Mouse (Mus musculus): ENCODE results near the gene Myh7b. TPM values are rescaled to one million over a fixed set of nuclear protein-coding genes. Genes with fewer than 3 reads are reported as not detected.

Myh7b gene
- polyA plus RNA-seq, 1 experiment from 2014 or later = 0.54 TPM

DNA sequence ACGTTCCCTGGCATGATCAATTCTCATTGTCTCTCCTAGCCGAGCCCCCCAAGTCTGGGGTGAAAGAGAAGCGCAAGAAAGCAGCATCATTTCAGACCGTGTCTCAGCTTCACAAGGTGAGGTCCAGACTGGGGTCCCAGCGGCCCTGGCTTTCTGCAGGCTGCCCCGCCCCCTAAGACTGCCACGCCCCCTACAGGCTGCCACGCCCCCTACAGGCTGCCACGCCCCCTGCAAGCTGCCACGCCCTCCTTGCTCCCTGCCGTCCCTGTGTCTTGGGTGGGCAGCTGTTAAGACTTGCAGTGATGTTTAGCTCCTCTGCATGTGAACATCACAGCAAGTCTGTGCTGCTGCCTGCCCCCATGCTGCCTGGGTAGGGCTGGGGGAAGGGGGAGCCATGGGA, 11.6 kb downstream of the Myh7b start:
- Histone ChIP-seq H3K27me3 (replicated peaks; ENCODE audit: insufficient read depth, low read length) (0 out of 2 replicates have a peak, but pooled peaks cover 8% of the 10 kb centered on the region), H3K4me1 (ENCODE audit: insufficient read depth, low read depth, low read length) (no peaks in the 10 kb centered on the region), H3K9me3 (ENCODE audit: low read length) (no peaks in the 10 kb centered on the region), H3K9ac (replicated peaks; ENCODE audit: low read depth) (no peak overlapping the region), H3K4me2 (replicated peaks; ENCODE audit: low read depth, low read length) (no peak overlapping the region), H3K36me3 (ENCODE audit: insufficient read depth, low read length) (no peaks in the 10 kb centered on the region), H3K4me3 (ENCODE audit: low read depth, low read length) (no peak overlapping the region), H3K27ac (ENCODE audit: low read length) (no peak overlapping the region)
- TF ChIP-seq EP300 (IDR thresholded peaks at IDR 0.05) (no peak), CTCF (IDR thresholded peaks at IDR 0.05) (no peak)
- no peak for ATAC-seq
- no peak for DNase-seq (ENCODE audit: low spot score)
- WGBS = 25% methylated on average over 10 of the region's 11 CpGs

DNA sequence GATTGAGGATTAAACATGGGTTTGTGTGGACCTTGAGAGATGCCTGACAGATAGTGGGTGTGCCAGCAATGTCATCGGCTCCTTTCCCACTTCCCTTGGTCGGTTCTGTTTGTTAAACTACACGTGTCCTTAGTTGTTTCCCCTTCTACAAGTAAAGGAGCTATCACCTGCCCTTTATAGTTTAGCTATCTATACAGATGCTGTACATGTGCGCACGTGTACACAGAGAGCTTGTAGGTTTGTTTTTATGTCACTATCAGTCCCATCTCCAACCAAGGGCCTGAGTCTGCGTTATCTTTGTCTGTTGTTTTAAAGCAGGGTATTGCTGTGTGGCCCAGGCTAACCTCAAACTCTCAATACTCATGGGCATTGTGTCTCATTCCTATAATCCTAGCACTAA, 13.0 kb downstream of the Myh7b start:
- Histone ChIP-seq H3K4me3 (ENCODE audit: low read depth, low read length) (no peak overlapping the region), H3K27me3 (replicated peaks; ENCODE audit: insufficient read depth, low read length) (peaks cover 12% of the 10 kb centered on the region; the same call in 1 of the 2 replicates), H3K4me1 (ENCODE audit: insufficient read depth, low read depth, low read length) (no peaks in the 10 kb centered on the region), H3K4me2 (replicated peaks; ENCODE audit: low read depth, low read length) (no peak overlapping the region), H3K36me3 (ENCODE audit: insufficient read depth, low read length) (no peaks in the 10 kb centered on the region), H3K9me3 (ENCODE audit: low read length) (no peaks in the 10 kb centered on the region), H3K27ac (ENCODE audit: low read length) (no peak overlapping the region), H3K9ac (replicated peaks; ENCODE audit: low read depth) (no peak overlapping the region)
- DNase-seq (ENCODE audit: low spot score) (no peak), ATAC-seq (no peak)
- no peak for TF ChIP-seq CTCF (IDR thresholded peaks at IDR 0.05)
- TF ChIP-seq EP300 (IDR thresholded peaks at IDR 0.05) = no peak
- WGBS = 79% methylated on average over 6 of the region's 6 CpGs

DNA sequence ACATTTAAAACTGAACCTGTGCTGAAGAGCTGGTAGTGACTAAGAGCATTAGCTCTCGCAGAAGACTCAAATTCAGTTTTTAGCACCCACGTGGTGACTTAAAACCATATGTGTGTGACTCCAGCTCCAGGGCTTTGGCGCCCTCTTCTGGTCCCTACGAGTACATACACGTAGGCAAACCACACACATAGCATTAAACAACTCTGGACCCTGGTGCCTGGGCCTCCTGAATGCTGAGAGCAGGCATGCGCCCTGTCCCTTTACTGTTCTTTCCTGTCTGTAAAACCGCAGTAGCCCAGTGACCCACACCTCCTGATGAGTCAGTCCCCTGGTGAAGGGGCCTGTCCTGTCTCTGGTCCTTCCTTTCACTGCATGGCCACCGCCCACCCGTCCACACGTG, 13.7 kb downstream of the Myh7b start:
- peaks cover 5% of the 10 kb centered on the region; the same call in 1 of the 2 replicates for H3K4me1 ChIP-seq (ENCODE audit: insufficient read depth, low read depth, low read length)
- TF ChIP-seq CTCF (IDR thresholded peaks at IDR 0.05) (peak; percentile 83), EP300 (IDR thresholded peaks at IDR 0.05) (no peak)
- H3K4me3 ChIP-seq (ENCODE audit: low read depth, low read length) = no peak overlapping the region
- DNase-seq (ENCODE audit: low spot score) = peak; percentile 71
- no peak overlapping the region for H3K27ac ChIP-seq (ENCODE audit: low read length)
- no peak overlapping the region for H3K9ac ChIP-seq (replicated peaks; ENCODE audit: low read depth)
- peaks cover 12% of the 10 kb centered on the region; the same call in 1 of the 2 replicates for H3K27me3 ChIP-seq (replicated peaks; ENCODE audit: insufficient read depth, low read length)
- H3K4me2 ChIP-seq (replicated peaks; ENCODE audit: low read depth, low read length) = no peak overlapping the region
- no peaks in the 10 kb centered on the region for H3K36me3 ChIP-seq (ENCODE audit: insufficient read depth, low read length)
- WGBS = 31% methylated on average over 10 of the region's 10 CpGs
- H3K9me3 ChIP-seq (ENCODE audit: low read length) = no peaks in the 10 kb centered on the region
- ATAC-seq = no peak

DNA sequence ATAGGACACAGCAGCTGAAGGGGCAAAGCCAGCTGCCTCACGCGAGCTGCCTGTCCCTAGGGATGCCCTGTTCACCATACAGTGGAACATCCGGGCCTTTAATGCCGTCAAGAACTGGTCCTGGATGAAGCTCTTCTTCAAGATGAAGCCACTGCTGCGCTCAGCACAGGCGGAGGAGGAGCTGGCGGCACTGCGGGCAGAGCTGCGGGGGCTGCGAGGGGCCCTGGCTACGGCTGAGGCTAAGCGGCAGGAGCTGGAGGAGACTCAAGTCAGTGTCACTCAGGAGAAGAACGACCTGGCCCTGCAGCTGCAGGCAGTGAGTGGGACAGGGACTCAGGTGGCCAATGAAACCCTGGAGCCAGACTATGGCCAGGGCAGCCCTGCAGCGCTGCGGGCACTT, 15.3 kb downstream of the Myh7b start:
- Histone ChIP-seq H3K4me1 (ENCODE audit: insufficient read depth, low read depth, low read length) (peaks cover 8% of the 10 kb centered on the region), H3K9me3 (ENCODE audit: low read length) (no peaks in the 10 kb centered on the region), H3K4me3 (ENCODE audit: low read depth, low read length) (no peak overlapping the region), H3K9ac (replicated peaks; ENCODE audit: low read depth) (no peak overlapping the region), H3K4me2 (replicated peaks; ENCODE audit: low read depth, low read length) (no peak overlapping the region), H3K27me3 (replicated peaks; ENCODE audit: insufficient read depth, low read length) (peaks cover 16% of the 10 kb centered on the region; the same call in 1 of the 2 replicates), H3K27ac (ENCODE audit: low read length) (no peak overlapping the region), H3K36me3 (ENCODE audit: insufficient read depth, low read length) (no peaks in the 10 kb centered on the region)
- ATAC-seq (no peak), DNase-seq (ENCODE audit: low spot score) (no peak)
- no peak for TF ChIP-seq EP300 (IDR thresholded peaks at IDR 0.05)
- 40% methylated on average over 15 of the region's 15 CpGs for WGBS

DNA sequence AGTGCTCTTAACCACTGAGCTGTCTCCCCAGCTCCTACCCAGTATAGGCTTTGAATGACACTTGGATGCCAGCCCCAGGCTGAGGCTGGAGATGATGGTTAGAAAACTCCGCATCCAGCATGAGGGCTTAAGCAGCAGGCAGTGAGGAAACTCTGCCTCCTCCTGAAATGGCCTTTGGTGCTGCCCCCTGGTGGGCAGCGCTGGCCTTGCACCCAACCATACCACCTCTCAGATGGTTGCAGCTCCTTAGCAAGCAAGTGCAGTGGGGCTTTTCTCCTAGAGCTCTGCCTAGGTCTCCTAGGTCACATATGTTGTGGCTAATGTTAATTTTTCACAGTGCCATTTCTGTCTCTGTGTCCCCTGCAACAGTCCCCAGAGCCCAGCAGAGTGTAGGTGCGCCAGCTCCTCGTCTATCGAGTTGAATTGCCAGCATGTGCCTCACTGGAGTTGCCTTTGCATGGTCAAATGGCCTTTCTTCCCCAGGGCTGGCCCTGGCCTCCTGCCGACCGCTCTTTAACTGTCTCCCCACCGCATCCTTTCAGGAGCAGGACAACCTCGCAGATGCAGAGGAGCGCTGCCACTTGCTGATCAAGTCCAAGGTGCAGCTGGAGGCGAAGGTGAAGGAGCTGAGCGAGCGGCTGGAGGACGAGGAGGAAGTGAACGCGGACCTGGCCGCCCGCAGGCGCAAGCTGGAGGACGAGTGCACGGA, 16.2 kb downstream of the Myh7b start:
- 58% methylated on average over 21 of the region's 21 CpGs for WGBS
- ATAC-seq = peak; percentile 42
- H3K4me3 ChIP-seq (ENCODE audit: low read depth, low read length) = no peak overlapping the region
- TF ChIP-seq CTCF (IDR thresholded peaks at IDR 0.05) (peak; percentile 95), EP300 (IDR thresholded peaks at IDR 0.05) (no peak)
- H3K36me3 ChIP-seq (ENCODE audit: insufficient read depth, low read length) = no peaks in the 10 kb centered on the region
- H3K9me3 ChIP-seq (ENCODE audit: low read length) = no peaks in the 10 kb centered on the region
- no peak overlapping the region for H3K4me2 ChIP-seq (replicated peaks; ENCODE audit: low read depth, low read length)
- H3K27me3 ChIP-seq (replicated peaks; ENCODE audit: insufficient read depth, low read length) = peaks cover 16% of the 10 kb centered on the region; the same call in 1 of the 2 replicates
- no peak overlapping the region for H3K27ac ChIP-seq (ENCODE audit: low read length)
- DNase-seq (ENCODE audit: low spot score) = peak; percentile 82
- H3K9ac ChIP-seq (replicated peaks; ENCODE audit: low read depth) = no peak overlapping the region
- H3K4me1 ChIP-seq (ENCODE audit: insufficient read depth, low read depth, low read length) = peaks cover 8% of the 10 kb centered on the region

DNA sequence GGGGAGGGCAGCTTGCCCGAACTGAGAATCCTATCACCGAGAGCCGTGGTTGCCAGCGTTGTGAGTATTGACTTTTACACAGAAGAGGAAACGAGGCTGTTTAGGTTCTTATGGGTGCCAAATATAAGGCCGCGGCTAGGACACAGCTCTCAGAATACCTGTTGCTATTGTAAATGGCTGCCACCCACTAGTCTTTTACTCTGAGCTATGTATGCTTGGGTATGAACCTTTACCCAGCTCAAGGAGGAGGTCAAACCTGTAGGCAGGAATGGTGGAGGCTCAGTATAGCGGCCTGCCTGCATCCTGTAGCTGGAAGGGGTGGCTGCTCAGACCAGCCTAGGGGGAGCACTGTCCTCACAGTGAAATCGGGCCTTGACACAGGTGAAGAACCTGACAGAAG, 17.1 kb downstream of the Myh7b start:
- no peak for DNase-seq (ENCODE audit: low spot score)
- no peak overlapping the region for H3K27ac ChIP-seq (ENCODE audit: low read length)
- H3K4me2 ChIP-seq (replicated peaks; ENCODE audit: low read depth, low read length) = no peak overlapping the region
- 86% methylated on average over 9 of the region's 9 CpGs for WGBS
- peaks cover 16% of the 10 kb centered on the region; the same call in 1 of the 2 replicates for H3K27me3 ChIP-seq (replicated peaks; ENCODE audit: insufficient read depth, low read length)
- no peak for ATAC-seq
- no peaks in the 10 kb centered on the region for H3K9me3 ChIP-seq (ENCODE audit: low read length)
- peaks cover 8% of the 10 kb centered on the region for H3K4me1 ChIP-seq (ENCODE audit: insufficient read depth, low read depth, low read length)
- TF ChIP-seq EP300 (IDR thresholded peaks at IDR 0.05) = no peak
- TF ChIP-seq CTCF (IDR thresholded peaks at IDR 0.05) = no peak
- H3K4me3 ChIP-seq (ENCODE audit: low read depth, low read length) = no peak overlapping the region
- H3K9ac ChIP-seq (replicated peaks; ENCODE audit: low read depth) = no peak overlapping the region
- H3K36me3 ChIP-seq (ENCODE audit: insufficient read depth, low read length) = no peaks in the 10 kb centered on the region

Data from lung, postnatal 0 days (tissue).